Mouse (Mus musculus) left cerebral cortex, adult 8-10 months (tissue): Measurements from ENCODE around the gene Appbp2. TPM values are rescaled to one million over a fixed set of nuclear protein-coding genes. Genes with fewer than 3 reads are reported as not detected.
"Not testable (repeated sequence)": the region's sequence is repeated elsewhere in the genome, so short reads cannot be mapped to it uniquely, and the experiment has no call there.

ENCODE experiments used
- DNase-seq, 2 experiments: peaks; one replicate each; pipeline ENCODE4 v3.0.0; 2022; ENCODE audit warnings: low spot score in 2 of 2
- total RNA-seq, 4 experiments: library from RNA; stranded (reverse); gene quantifications; 2 replicates each; pipeline ENCODE4 v1.2.4; 2022

Gene Appbp2
- total RNA-seq, 4 experiments from 2014 or later: 52.0 to 57.5 (median 56.0) TPM

- DNase-seq: no peak
Observed at GRCm38 (mm10) chr11:85167503-85167902, 67.4 kb downstream of the Appbp2 start.

GRCm38 (mm10) chr11:85164371-85164770 lies 70.6 kb downstream of the Appbp2 start:
- DNase-seq: no peak

- DNase-seq: not testable (repeated sequence)
Observed at GRCm38 (mm10) chr11:85163014-85163413, 71.9 kb downstream of the Appbp2 start.

GRCm38 (mm10) chr11:85157301-85157700 lies 77.6 kb downstream of the Appbp2 start:
- no peak for DNase-seq

GRCm38 (mm10) chr11:85152256-85152930 lies 82.5 kb downstream of the Appbp2 start:
- no peak for DNase-seq

GRCm38 (mm10) chr11:85139581-85140540 lies 95.1 kb downstream of the Appbp2 start, which contains the start of gene Usp32:
Gene Usp32 (minus strand): TSS chr11:85140161.
- DNase-seq: peak; percentile 88 to 96

GRCm38 (mm10) chr11:85138776-85139474 lies 96.0 kb downstream of the Appbp2 start:
- peak; percentile 8 to 9 for DNase-seq

Other genes starting within 250 kb of the Appbp2 start
- gene Usp32, start 95.0 kb downstream of the Appbp2 start, total RNA-seq: 100 to 1,000 TPM in 3 of 4 experiments, 10 to 100 TPM in 1; 96.5 to 119 (median 109) TPM
- not detected for gene 1700125H20Rik, start 64.7 kb downstream of the Appbp2 start, total RNA-seq
- gene Ppm1d, start 76.1 kb upstream of the Appbp2 start, total RNA-seq: 10 to 100 TPM; 16.7 to 19.3 (median 17.6) TPM
- gene Bcas3, start 118.0 kb upstream of the Appbp2 start, total RNA-seq: 10 to 100 TPM; 67.2 to 79.7 (median 75.7) TPM